In genomic region chr3:34663701-34664635, GRCm38 (mm10) we compare ENCODE assay signal across 8 mouse cellular contexts. TPM values are rescaled to one million over a fixed set of nuclear protein-coding genes. Genes with fewer than 3 reads are reported as not detected.
DNase-seq lines count a peak whose midpoint lies in the region; ATAC-seq lines count a peak whose summit lies in the region.

No protein-coding gene starts in this region.

- H3K4me2 ChIP-seq in hindbrain, embryonic 11.5 days (replicated peaks; ENCODE audit: low read depth, low read length) = peak overlapping the region; percentile 78
- peak overlapping the region; percentile 89 for H3K4me2 ChIP-seq in midbrain, embryonic 11.5 days

- peak; percentile 54 to 68 for DNase-seq in layer of hippocampus, postnatal 10 days (ENCODE audit: low spot score in 2 of 2)
- DNase-seq in layer of hippocampus, adult 9-10 months (ENCODE audit: low spot score) = no peak
- peak; percentile 81 for DNase-seq in embryo, embryonic 10.5 days (ENCODE audit: low spot score)
- peak; percentile 80 for DNase-seq in hindbrain, embryonic 11.5 days (ENCODE audit: low spot score)
- DNase-seq in midbrain, embryonic 11.5 days (ENCODE audit: low spot score, missing footprints) = peak; percentile 98
- DNase-seq in thymus, postnatal 0 days (ENCODE audit: low spot score) = no peak
- no peak for DNase-seq in kidney, adult 9 months

- H3K27ac ChIP-seq in hindbrain, embryonic 11.5 days (ENCODE audit: low read depth, low read length) = peak overlapping the region; percentile 96
- H3K27ac ChIP-seq in midbrain, embryonic 11.5 days (ENCODE audit: low read depth, low read length) = peak overlapping the region; percentile 98

- H3K9ac ChIP-seq in hindbrain, embryonic 11.5 days (ENCODE audit: low read depth, low read length) = peak overlapping the region; percentile 72
- H3K9ac ChIP-seq in midbrain, embryonic 11.5 days (ENCODE audit: low read length) = peak overlapping the region; percentile 99

- WGBS in hindbrain, embryonic 11.5 days = under 1% methylated on average over 57 of the region's 58 CpGs
- under 1% methylated on average over 56 of the region's 58 CpGs for WGBS in midbrain, embryonic 11.5 days

- no peaks in the 10 kb centered on the region for H3K36me3 ChIP-seq in hindbrain, embryonic 11.5 days (ENCODE audit: control insufficient read depth, insufficient read depth, low read length)
- no peaks in the 10 kb centered on the region for H3K36me3 ChIP-seq in midbrain, embryonic 11.5 days (ENCODE audit: control insufficient read depth, insufficient read depth, low read length)

- H3K9me3 ChIP-seq in hindbrain, embryonic 11.5 days (ENCODE audit: control insufficient read depth, low read length) = no peaks in the 10 kb centered on the region
- H3K9me3 ChIP-seq in midbrain, embryonic 11.5 days (ENCODE audit: control insufficient read depth, low read length) = no peaks in the 10 kb centered on the region

- H3K4me1 ChIP-seq in hindbrain, embryonic 11.5 days (replicated peaks; ENCODE audit: control insufficient read depth, insufficient read depth, low read length) = peaks cover 13% of the 10 kb centered on the region
- H3K4me1 ChIP-seq in midbrain, embryonic 11.5 days (ENCODE audit: control insufficient read depth, insufficient read depth, low read length) = peaks cover 76% of the 10 kb centered on the region

- H3K27me3 ChIP-seq in hindbrain, embryonic 11.5 days (ENCODE audit: control insufficient read depth, insufficient read depth, low read length) = peaks cover 6% of the 10 kb centered on the region; the same call in 1 of the 2 replicates
- H3K27me3 ChIP-seq in midbrain, embryonic 11.5 days (ENCODE audit: control insufficient read depth, insufficient read depth, low read length) = 0 out of 2 replicates have a peak, but pooled peaks cover 2% of the 10 kb centered on the region

- ATAC-seq in hindbrain, embryonic 11.5 days (ENCODE audit: low FRiP score) = peak; percentile 56
- peak; percentile 47 for ATAC-seq in midbrain, embryonic 11.5 days (ENCODE audit: low FRiP score)
- ATAC-seq in cerebellum, adult (ENCODE audit: insufficient number of reproducible peaks, low FRiP score, low TSS enrichment) = no peak

- peak overlapping the region; percentile 39 for H3K4me3 ChIP-seq in hindbrain, embryonic 11.5 days (ENCODE audit: low read depth, low read length)
- peak overlapping the region; percentile 24 for H3K4me3 ChIP-seq in midbrain, embryonic 11.5 days (ENCODE audit: low read depth, low read length)

RNA-seq across cellular contexts. Expression of gene Sox2, which starts 13.8 kb away (rescaled TPM):
- 10 to 100 TPM; 50.8 to 52.7 TPM for total RNA-seq in layer of hippocampus, postnatal 10 days (2021)
- 25.1 and 36.7 TPM in 2 replicates for polyA plus RNA-seq in hindbrain, embryonic 11.5 days (2014; fragmentation: Nextera tagmentation; extraction: Ambion mirVana)
- polyA plus RNA-seq in midbrain, embryonic 11.5 days (2014; fragmentation: Nextera tagmentation; extraction: Ambion mirVana) = 48.7 and 49.5 TPM in 2 replicates
- 0.23 TPM in 1 of 2 replicates, not detected in the other for polyA plus RNA-seq in thymus, postnatal 0 days (2015; fragmentation: Nextera tagmentation; extraction: Ambion mirVana)

Comparison
In these comparisons a context has a peak if more than half of its experiments do, and no peak if none do; other contexts are left out.
1. DNase-seq: peak in layer of hippocampus, postnatal 10 days (2 of 2), embryo, embryonic 10.5 days (single experiment), hindbrain, embryonic 11.5 days (single experiment) and midbrain, embryonic 11.5 days (single experiment); none in layer of hippocampus, adult 9-10 months (single experiment), thymus, postnatal 0 days (single experiment) and kidney, adult 9 months (single experiment).
2. RNA of gene Sox2, which starts 13.8 kb away (polyA plus RNA-seq): 48.7 to 49.5 TPM in midbrain, embryonic 11.5 days and 25.1 to 36.7 TPM in hindbrain, embryonic 11.5 days; 0.23 TPM in thymus, postnatal 0 days; every median in the first group is over 10 times any median in the second.